Mouse (Mus musculus): ENCODE measurements at regions not wholly inside any gene's neighbourhood (a gene's known extent, or its start where the extent isn't known, plus 50 kb on each side); places are given as distances from the start of the nearest gene placed in this dataset.

DNA sequence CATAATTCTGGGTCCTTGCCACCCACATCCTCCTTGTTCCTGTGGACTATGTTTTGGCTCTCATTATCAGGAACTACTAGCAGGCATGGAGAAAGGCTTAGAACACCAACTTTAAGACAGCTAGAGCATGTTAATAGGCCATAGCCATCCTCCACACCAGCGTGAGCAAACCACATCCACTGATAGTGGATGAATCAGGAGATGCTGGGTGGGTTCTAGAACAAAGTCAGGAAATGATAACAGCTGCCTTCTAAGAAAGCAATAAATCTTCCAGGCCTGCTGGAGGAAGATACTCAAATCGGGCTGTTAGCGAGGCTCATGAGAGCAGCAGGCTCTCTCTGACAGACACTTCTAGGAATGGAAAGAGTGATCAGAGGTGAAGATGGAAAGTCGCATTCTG is 60.9 kb upstream of the Slc44a3 start:
- no peak for TF ChIP-seq EP300 (IDR thresholded peaks at IDR 0.05)
- no peak for TF ChIP-seq CTCF (IDR thresholded peaks at IDR 0.05)
